Mouse (Mus musculus) left cerebral cortex, adult 8-10 months (tissue): ENCODE results near the gene Rapgef4. TPM values are rescaled to one million over a fixed set of nuclear protein-coding genes. Genes with fewer than 3 reads are reported as not detected.

Source experiments
- DNase-seq, 2 experiments: peaks; one replicate each; pipeline ENCODE4 v3.0.0; 2022; ENCODE audit warnings: low spot score in 2 of 2
- total RNA-seq, 4 experiments: library from RNA; stranded (reverse); gene quantifications; 2 replicates each; pipeline ENCODE4 v1.2.4; 2022

The Rapgef4 gene
- total RNA-seq, 4 experiments from 2014 or later = 457 to 612 (median 529) TPM

- DNase-seq = no peak
Measured at GRCm38 (mm10) chr2:72178515-72178914, 197.5 kb downstream of the Rapgef4 start.

- no peak for DNase-seq
Measured at GRCm38 (mm10) chr2:72179600-72180301, 198.7 kb downstream of the Rapgef4 start.

- no peak for DNase-seq
Measured at GRCm38 (mm10) chr2:72181443-72181842, 200.4 kb downstream of the Rapgef4 start.

GRCm38 (mm10) chr2:72183751-72184150, 202.7 kb downstream of the Rapgef4 start:
- DNase-seq = no peak

GRCm38 (mm10) chr2:72196190-72196965, 215.3 kb downstream of the Rapgef4 start:
- DNase-seq = no peak

- no peak for DNase-seq
Measured at GRCm38 (mm10) chr2:72197026-72197425, 216.0 kb downstream of the Rapgef4 start.

- no peak for DNase-seq
Measured at GRCm38 (mm10) chr2:72199451-72199850, 218.4 kb downstream of the Rapgef4 start.

GRCm38 (mm10) chr2:72201506-72201905, 220.5 kb downstream of the Rapgef4 start:
- no peak for DNase-seq

GRCm38 (mm10) chr2:72202252-72202651, 221.2 kb downstream of the Rapgef4 start:
- DNase-seq = no peak

GRCm38 (mm10) chr2:72203609-72204008, 222.6 kb downstream of the Rapgef4 start:
- DNase-seq = peak in 1 of 2 experiments; percentile 45

GRCm38 (mm10) chr2:72205869-72206268, 224.8 kb downstream of the Rapgef4 start:
- no peak for DNase-seq

- DNase-seq = peak in 1 of 2 experiments; percentile 44
Measured at GRCm38 (mm10) chr2:72206530-72207248, 225.6 kb downstream of the Rapgef4 start.

- DNase-seq = no peak
Measured at GRCm38 (mm10) chr2:72217336-72217735, 236.3 kb downstream of the Rapgef4 start.

- DNase-seq = no peak
Measured at GRCm38 (mm10) chr2:72219921-72220320, 238.9 kb downstream of the Rapgef4 start.

- no peak for DNase-seq
Measured at GRCm38 (mm10) chr2:72221283-72221682, 240.2 kb downstream of the Rapgef4 start.

GRCm38 (mm10) chr2:72221706-72222105, 240.7 kb downstream of the Rapgef4 start:
- DNase-seq = no peak

- DNase-seq = no peak
Measured at GRCm38 (mm10) chr2:72222276-72222675, 241.2 kb downstream of the Rapgef4 start.

GRCm38 (mm10) chr2:72222736-72223455, 241.9 kb downstream of the Rapgef4 start:
- no peak for DNase-seq

GRCm38 (mm10) chr2:72223479-72223878, 242.4 kb downstream of the Rapgef4 start:
- no peak for DNase-seq

GRCm38 (mm10) chr2:72226006-72226405, 245.0 kb downstream of the Rapgef4 start:
- DNase-seq = no peak

GRCm38 (mm10) chr2:72227416-72227815, 246.4 kb downstream of the Rapgef4 start:
- DNase-seq = no peak
